Mouse (Mus musculus): Measurements from ENCODE around the gene Aff3.

Aff3 gene

GRCm38 (mm10) chr1:38389576-38389975, 275.2 kb downstream of the Aff3 start:
- DNase-seq (ENCODE audit: low spot score): no peak

- no peak for DNase-seq (ENCODE audit: low spot score)
Observed at GRCm38 (mm10) chr1:38388466-38388865, 276.3 kb downstream of the Aff3 start.

GRCm38 (mm10) chr1:38387438-38387837, 277.3 kb downstream of the Aff3 start:
- DNase-seq (ENCODE audit: low spot score): no peak

GRCm38 (mm10) chr1:38384457-38385121, 280.2 kb downstream of the Aff3 start:
- DNase-seq (ENCODE audit: low spot score): no peak

- no peak for DNase-seq (ENCODE audit: low spot score)
Observed at GRCm38 (mm10) chr1:38384010-38384409, 280.7 kb downstream of the Aff3 start.

- no peak for DNase-seq (ENCODE audit: low spot score)
Observed at GRCm38 (mm10) chr1:38382683-38383082, 282.1 kb downstream of the Aff3 start.

- DNase-seq (ENCODE audit: low spot score): no peak
Observed at GRCm38 (mm10) chr1:38377930-38378329, 286.8 kb downstream of the Aff3 start.

GRCm38 (mm10) chr1:38369166-38369565, 295.6 kb downstream of the Aff3 start:
- DNase-seq (ENCODE audit: low spot score): no peak

GRCm38 (mm10) chr1:38368081-38368689, 296.6 kb downstream of the Aff3 start:
- DNase-seq (ENCODE audit: low spot score): no peak

GRCm38 (mm10) chr1:38367404-38368080, 297.2 kb downstream of the Aff3 start:
- DNase-seq (ENCODE audit: low spot score): no peak

GRCm38 (mm10) chr1:38363856-38364255, 300.9 kb downstream of the Aff3 start:
- no peak for DNase-seq (ENCODE audit: low spot score)

GRCm38 (mm10) chr1:38362275-38362674, 302.5 kb downstream of the Aff3 start:
- DNase-seq (ENCODE audit: low spot score): no peak

GRCm38 (mm10) chr1:38358797-38359349, 305.9 kb downstream of the Aff3 start:
- DNase-seq (ENCODE audit: low spot score): no peak

GRCm38 (mm10) chr1:38357933-38358796, 306.6 kb downstream of the Aff3 start:
- DNase-seq (ENCODE audit: low spot score): no peak

- DNase-seq (ENCODE audit: low spot score): no peak
Observed at GRCm38 (mm10) chr1:38354585-38354984, 310.2 kb downstream of the Aff3 start.

- DNase-seq (ENCODE audit: low spot score): no peak
Observed at GRCm38 (mm10) chr1:38347346-38347745, 317.4 kb downstream of the Aff3 start.

- DNase-seq (ENCODE audit: low spot score): no peak
Observed at GRCm38 (mm10) chr1:38334206-38334605, 330.5 kb downstream of the Aff3 start.

GRCm38 (mm10) chr1:38332919-38333318, 331.8 kb downstream of the Aff3 start:
- DNase-seq (ENCODE audit: low spot score): no peak

- no peak for DNase-seq (ENCODE audit: low spot score)
Observed at GRCm38 (mm10) chr1:38324206-38324605, 340.5 kb downstream of the Aff3 start.

GRCm38 (mm10) chr1:38321861-38322260, 342.9 kb downstream of the Aff3 start:
- no peak for DNase-seq (ENCODE audit: low spot score)

- no peak for DNase-seq (ENCODE audit: low spot score)
Observed at GRCm38 (mm10) chr1:38320971-38321305, 343.8 kb downstream of the Aff3 start.

All from MN1 (cell line).